ENCODE assay signal across 9 mouse cellular contexts in genomic region chr6:72277508-72278166, GRCm38 (mm10). TPM values are rescaled to one million over a fixed set of nuclear protein-coding genes. Genes with fewer than 3 reads are reported as not detected.
DNase-seq lines count a peak whose midpoint lies in the region; ATAC-seq and TF ChIP-seq lines count a peak whose summit lies in the region.
"Had no signal": no experiment of that assay in that cellular context is flagged by ENCODE, and none has a peak within 500 bp of the region (broad histone marks: within the 10 kb centered on the region; RNA-seq: fewer than 3 reads in every experiment).

No protein-coding gene starts in this region.

- no peaks in the 10 kb centered on the region for H3K9me3 ChIP-seq in liver, embryonic 14.5 days (ENCODE audit: control insufficient read depth, low read length)
- H3K9me3 ChIP-seq: limb, embryonic 12.5 days had no signal

- no peaks in the 10 kb centered on the region for H3K27me3 ChIP-seq in liver, embryonic 14.5 days (ENCODE audit: control insufficient read depth, insufficient read depth, low read length)
- H3K27me3 ChIP-seq: limb, embryonic 12.5 days had no signal

- intact Hi-C loops in heart, postnatal 10 days (cut with DNase I) = no loop called here

- TF ChIP-seq CTCF in liver, embryonic 14.5 days (IDR thresholded peaks at IDR 0.05; ENCODE audit: low read depth) = no peak

- no peak overlapping the region for H3K4me2 ChIP-seq in liver, embryonic 14.5 days (ENCODE audit: low read depth)
- H3K4me2 ChIP-seq: limb, embryonic 12.5 days had no signal

- peak overlapping the region; percentile 44 for H3K9ac ChIP-seq in liver, embryonic 14.5 days (replicated peaks)
- H3K9ac ChIP-seq: limb, embryonic 12.5 days had no signal

- no peaks in the 10 kb centered on the region for H3K36me3 ChIP-seq in liver, embryonic 14.5 days (replicated peaks; ENCODE audit: control insufficient read depth, insufficient read depth, low read depth)
- H3K36me3 ChIP-seq: limb, embryonic 12.5 days had no signal

- H3K4me3 ChIP-seq in liver, embryonic 14.5 days (ENCODE audit: insufficient read depth in 1 of 2, low read depth in 2 of 2, low read length in 2 of 2) = no peak overlapping the region
- H3K4me3 ChIP-seq: limb, embryonic 12.5 days had no signal

- H3K27ac ChIP-seq in liver, embryonic 14.5 days = peak overlapping the region; percentile 98
- H3K27ac ChIP-seq: limb, embryonic 12.5 days had no signal

- DNase-seq in 416B (ENCODE audit: low read depth) = peak; percentile 81
- peak; percentile 38 for DNase-seq in MEL-GATA-1-ER (ENCODE audit: extremely low read depth, low read depth)
- DNase-seq in heart, postnatal 10 days = peak; percentile 78 to 84
- no peak for DNase-seq in liver, embryonic 14.5 days (ENCODE audit: low read depth in 3 of 3, low spot score in 3 of 3)
- no peak for DNase-seq in T-cell, adult 2 months (ENCODE audit: low spot score)
- DNase-seq in urinary bladder, postnatal 14 days (ENCODE audit: low spot score) = no peak
- no peak for DNase-seq in left cerebral cortex, adult 8-10 months (ENCODE audit: low spot score in 2 of 2)
- DNase-seq: spleen, adult 18-20 months had no signal

- no peak for ATAC-seq in liver, embryonic 14.5 days (ENCODE audit: insufficient read depth)

- WGBS in liver, embryonic 14.5 days (ENCODE audit: insufficient replicate concordance) = 29% methylated on average over 9 of the region's 9 CpGs

- no peak for TF ChIP-seq EP300 in liver, embryonic 14.5 days (IDR thresholded peaks at IDR 0.05; ENCODE audit: low read depth)

- peaks cover 58 to 61% of the 10 kb centered on the region in 2 experiments for H3K4me1 ChIP-seq in liver, embryonic 14.5 days (replicated peaks; ENCODE audit: control insufficient read depth in 2 of 2, insufficient read depth in 2 of 2, low read length in 1 of 2)
- H3K4me1 ChIP-seq: limb, embryonic 12.5 days had no signal

RNA-seq across cellular contexts. Expression of gene Sftpb, which starts 26.8 kb away (rescaled TPM):
- not detected for total RNA-seq in heart, postnatal 10 days (2021)
- polyA plus RNA-seq in liver, embryonic 14.5 days (2012; rRNA removed) = not detected in 2 replicates
- not detected in 2 replicates for polyA plus RNA-seq in liver, embryonic 14.5 days (2014; fragmentation: Nextera tagmentation; extraction: Ambion mirVana)
- total RNA-seq in left cerebral cortex, adult 8-10 months (2022) = not detected
- polyA plus RNA-seq: limb, embryonic 12.5 days had no signal

RNA-seq across cellular contexts. Expression of gene Atoh8, which starts 42.3 kb away (rescaled TPM):
- 1 to 10 TPM; 8.6 TPM for total RNA-seq in heart, postnatal 10 days (2021)
- 0.40 and 0.48 TPM in 2 replicates for polyA plus RNA-seq in liver, embryonic 14.5 days (2012; rRNA removed)
- 0.29 and 0.53 TPM in 2 replicates for polyA plus RNA-seq in liver, embryonic 14.5 days (2014; fragmentation: Nextera tagmentation; extraction: Ambion mirVana)
- total RNA-seq in left cerebral cortex, adult 8-10 months (2022) = 1 to 10 TPM; 1.3 to 2.1 (median 1.9) TPM

Comparison
In these comparisons a context has a peak if more than half of its experiments do, and no peak if none do; other contexts are left out.
1. DNase-seq: peak in 416B (single experiment), MEL-GATA-1-ER (single experiment) and heart, postnatal 10 days (2 of 2); none in liver, embryonic 14.5 days (0 of 3), T-cell, adult 2 months (single experiment), urinary bladder, postnatal 14 days (single experiment) and left cerebral cortex, adult 8-10 months (0 of 2).